Mouse (Mus musculus): ENCODE measurements at regions not wholly inside any gene's neighbourhood (a gene's known extent, or its start where the extent isn't known, plus 50 kb on each side); places are given as distances from the start of the nearest gene placed in this dataset.

- TF ChIP-seq CTCF (IDR thresholded peaks at IDR 0.05; ENCODE audit: low read depth, low read length) (no peak), POLR2A (IDR thresholded peaks at IDR 0.05; ENCODE audit: insufficient read depth, low read length) (no peak), EP300 (IDR thresholded peaks at IDR 0.05; ENCODE audit: insufficient read depth, low read depth, low read length) (no peak)
These were observed 345.4 kb downstream of the Adgrl2 start for GRCm38 (mm10) chr3:148644924-148645323.

Data from ES-Bruce4 (cell line).